Mouse (Mus musculus): ENCODE results near the gene Rps25. TPM values are rescaled to one million over a fixed set of nuclear protein-coding genes. Genes with fewer than 3 reads are reported as not detected.
"Not testable (repeated sequence)": the region's sequence is repeated elsewhere in the genome, so short reads cannot be mapped to it uniquely, and the experiment has no call there.

The Rps25 gene
- polyA plus RNA-seq, 1 experiment from 2014 or later: 1,444 TPM

GRCm38 (mm10) chr9:44444402-44445025, 37.6 kb downstream of the Rps25 start:
- H3K27ac ChIP-seq (ENCODE audit: low read length); ATAC-seq (ENCODE audit: low FRiP score, low TSS enrichment); H3K36me3 ChIP-seq (ENCODE audit: insufficient read depth, low read length); H3K9me3 ChIP-seq (ENCODE audit: low read length); H3K4me2 ChIP-seq (replicated peaks; ENCODE audit: low read depth, low read length); H3K9ac ChIP-seq (replicated peaks; ENCODE audit: low read length); H3K4me1 ChIP-seq (ENCODE audit: insufficient read depth, low read length); H3K27me3 ChIP-seq (ENCODE audit: insufficient read depth, low read length); H3K4me3 ChIP-seq (ENCODE audit: low read length): not testable (repeated sequence)
- 85% methylated on average over 7 of the region's 7 CpGs for WGBS

DNA sequence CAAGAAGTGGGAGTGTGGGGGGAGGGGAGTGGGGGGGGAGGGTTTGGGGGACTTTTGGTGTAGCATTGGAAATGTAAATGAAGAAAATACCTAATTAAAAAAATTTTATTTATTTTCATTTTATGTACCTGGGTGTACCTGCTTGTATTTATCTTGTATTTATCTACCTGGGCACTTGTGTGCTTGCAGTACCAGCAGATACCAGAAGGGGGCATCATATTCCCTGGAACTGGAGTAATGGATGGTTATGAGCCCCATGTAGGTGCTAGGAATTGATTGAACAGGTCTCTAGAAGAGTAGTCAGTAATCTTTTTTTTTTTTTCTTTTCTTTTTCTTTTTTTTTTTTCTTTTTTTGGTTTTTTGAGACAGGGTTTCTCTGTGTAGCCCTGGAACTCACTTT, 43.4 kb downstream of the Rps25 start:
- no peak for ATAC-seq (ENCODE audit: low FRiP score, low TSS enrichment)
- H3K4me1 ChIP-seq (ENCODE audit: insufficient read depth, low read length): no peaks in the 10 kb centered on the region
- H3K27me3 ChIP-seq (ENCODE audit: insufficient read depth, low read length): peaks cover 8% of the 10 kb centered on the region; the same call in 1 of the 2 replicates
- H3K9ac ChIP-seq (replicated peaks; ENCODE audit: low read length): no peak overlapping the region
- H3K9me3 ChIP-seq (ENCODE audit: low read length): no peaks in the 10 kb centered on the region
- no peaks in the 10 kb centered on the region for H3K36me3 ChIP-seq (ENCODE audit: insufficient read depth, low read length)
- no peak overlapping the region for H3K4me2 ChIP-seq (replicated peaks; ENCODE audit: low read depth, low read length)
- H3K4me3 ChIP-seq (ENCODE audit: low read length): no peak overlapping the region
- no peak overlapping the region for H3K27ac ChIP-seq (ENCODE audit: low read length)

- 6% methylated on average over 14 of the region's 14 CpGs for WGBS
- H3K27ac ChIP-seq (ENCODE audit: low read length): no peak overlapping the region
- H3K4me2 ChIP-seq (replicated peaks; ENCODE audit: low read depth, low read length): peak overlapping the region; percentile 37
- H3K9ac ChIP-seq (replicated peaks; ENCODE audit: low read length): 0 out of 2 replicates have a peak overlapping the region, but pooled peaks have one; percentile 20
- 0 out of 2 replicates have a peak, but pooled peaks cover 2% of the 10 kb centered on the region for H3K4me1 ChIP-seq (ENCODE audit: insufficient read depth, low read length)
- no peaks in the 10 kb centered on the region for H3K9me3 ChIP-seq (ENCODE audit: low read length)
- no peak overlapping the region; the same call in 1 of the 2 replicates for H3K4me3 ChIP-seq (ENCODE audit: low read length)
- no peaks in the 10 kb centered on the region for H3K36me3 ChIP-seq (ENCODE audit: insufficient read depth, low read length)
- H3K27me3 ChIP-seq (ENCODE audit: insufficient read depth, low read length): peaks cover 12% of the 10 kb centered on the region; the same call in 1 of the 2 replicates
- ATAC-seq (ENCODE audit: low FRiP score, low TSS enrichment): peak; percentile 91
Observed at GRCm38 (mm10) chr9:44454132-44454890, 47.4 kb downstream of the Rps25 start.

DNA sequence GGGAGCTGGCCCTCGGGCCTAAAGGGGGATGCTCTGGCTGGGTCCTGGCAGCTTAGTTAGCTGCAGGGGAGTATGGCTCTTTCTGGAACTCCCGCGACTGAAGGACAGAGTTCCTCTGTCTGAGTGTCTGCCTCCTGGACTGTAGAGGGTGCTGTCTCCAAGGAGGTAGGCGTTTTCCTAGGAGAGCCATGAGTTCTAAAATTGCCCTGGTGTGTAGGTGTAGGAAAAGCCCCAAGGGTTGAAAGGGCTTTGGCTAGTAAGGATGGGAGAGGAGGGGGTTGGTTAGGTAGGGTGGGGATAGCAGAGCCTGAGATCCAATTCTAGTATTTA, 47.9 kb downstream of the Rps25 start, which contains the start of gene Upk2:
TSS of gene Upk2 (minus strand) at position 86 of the 330 bp plus-strand sequence.
- peak; percentile 25; the same call in 1 of the 2 replicates for ATAC-seq (ENCODE audit: low FRiP score, low TSS enrichment)
- 0 out of 2 replicates have a peak within 1 kb of the TSS, but pooled peaks have one; percentile 20 for H3K9ac ChIP-seq (replicated peaks; ENCODE audit: low read length)
- H3K4me3 ChIP-seq (ENCODE audit: low read length): no peak within 1 kb of the TSS; the same call in 1 of the 2 replicates
- WGBS: 32% methylated on average over 4 of the region's 4 CpGs
- H3K4me2 ChIP-seq (replicated peaks; ENCODE audit: low read depth, low read length): peak within 1 kb of the TSS; percentile 37
- H3K4me1 ChIP-seq (ENCODE audit: insufficient read depth, low read length): 0 out of 2 replicates have a peak, but pooled peaks cover 2% of the 10 kb centered on the region
- peaks cover 12% of the 10 kb centered on the region; the same call in 1 of the 2 replicates for H3K27me3 ChIP-seq (ENCODE audit: insufficient read depth, low read length)
- no peaks in the 10 kb centered on the region for H3K9me3 ChIP-seq (ENCODE audit: low read length)
- no peaks in the 10 kb centered on the region for H3K36me3 ChIP-seq (ENCODE audit: insufficient read depth, low read length)
- no peak within 1 kb of the TSS for H3K27ac ChIP-seq (ENCODE audit: low read length)

DNA sequence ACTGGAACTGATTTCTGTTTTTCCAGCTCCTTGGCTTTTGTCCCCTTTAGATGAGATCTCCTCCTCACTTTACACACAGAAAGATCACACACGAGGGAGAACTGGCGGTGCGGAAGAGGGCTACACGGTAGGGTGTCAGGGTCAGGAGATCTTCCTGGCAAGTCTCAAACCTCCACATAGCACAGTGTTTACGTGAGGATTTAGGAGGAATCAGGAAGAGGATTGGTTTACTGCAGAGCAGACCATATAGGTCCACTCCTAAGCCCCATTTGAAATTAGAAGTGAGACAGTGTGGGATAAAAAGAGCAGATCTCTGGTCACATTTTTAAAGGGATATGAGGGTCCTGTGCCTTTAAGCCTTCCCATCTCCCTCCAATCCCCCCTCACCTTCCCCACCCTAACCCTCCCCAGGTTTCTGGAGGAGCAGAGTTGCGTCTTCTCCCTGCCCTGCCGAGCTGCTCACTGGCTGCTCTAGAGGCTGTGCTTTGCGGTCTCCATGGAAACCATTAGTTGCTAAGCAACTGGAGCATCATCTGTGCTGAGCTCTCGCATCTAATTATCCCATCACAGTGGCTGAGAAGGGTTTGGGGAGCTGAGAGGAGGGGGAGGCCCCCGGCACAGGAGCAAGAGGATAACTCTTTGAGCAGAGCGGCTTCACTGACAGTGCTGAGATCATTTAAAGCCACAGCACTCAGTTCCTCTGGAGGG, 50.2 kb downstream of the Rps25 start:
- Histone ChIP-seq H3K9me3 (ENCODE audit: low read length) (no peaks in the 10 kb centered on the region), H3K4me3 (ENCODE audit: low read length) (no peak overlapping the region), H3K4me2 (replicated peaks; ENCODE audit: low read depth, low read length) (no peak overlapping the region), H3K9ac (replicated peaks; ENCODE audit: low read length) (no peak overlapping the region), H3K27ac (ENCODE audit: low read length) (no peak overlapping the region), H3K27me3 (ENCODE audit: insufficient read depth, low read length) (peaks cover 12% of the 10 kb centered on the region; the same call in 1 of the 2 replicates), H3K4me1 (ENCODE audit: insufficient read depth, low read length) (0 out of 2 replicates have a peak, but pooled peaks cover 2% of the 10 kb centered on the region), H3K36me3 (ENCODE audit: insufficient read depth, low read length) (no peaks in the 10 kb centered on the region)
- WGBS: 7% methylated on average over 11 of the region's 11 CpGs
- ATAC-seq (ENCODE audit: low FRiP score, low TSS enrichment): no peak

Small RNA genes lying within 50 kb of the gene (microRNA-seq; reads per million reads assigned to microRNA genes)
- gene Mir7085: not detected

Other genes with a start within 250 kb of the Rps25 start
- 17.6 and 24.0 TPM in 2 replicates for gene Cbl, start 173.1 kb upstream of the Rps25 start, polyA plus RNA-seq (2015; fragmentation: Nextera tagmentation; extraction: Ambion mirVana)
- not detected in 2 replicates for gene Ccdc153, start 166.5 kb upstream of the Rps25 start, polyA plus RNA-seq (2015; fragmentation: Nextera tagmentation; extraction: Ambion mirVana)
- gene Pdzd3, start 155.7 kb upstream of the Rps25 start, polyA plus RNA-seq (2015; fragmentation: Nextera tagmentation; extraction: Ambion mirVana): 13.3 and 14.1 TPM in 2 replicates
- gene Nlrx1, start 138.5 kb upstream of the Rps25 start, polyA plus RNA-seq (2015; fragmentation: Nextera tagmentation; extraction: Ambion mirVana): 6.6 and 7.9 TPM in 2 replicates
- 2.8 TPM in 2 replicates for gene Abcg4, start 118.5 kb upstream of the Rps25 start, polyA plus RNA-seq (2015; fragmentation: Nextera tagmentation; extraction: Ambion mirVana)
- gene Hinfp, start 101.5 kb upstream of the Rps25 start, polyA plus RNA-seq (2015; fragmentation: Nextera tagmentation; extraction: Ambion mirVana): 27.2 and 31.1 TPM in 2 replicates
- 11.6 and 14.3 TPM in 2 replicates for gene C2cd2l, start 86.9 kb upstream of the Rps25 start, polyA plus RNA-seq (2015; fragmentation: Nextera tagmentation; extraction: Ambion mirVana)
- gene Dpagt1, start 81.1 kb upstream of the Rps25 start, polyA plus RNA-seq (2015; fragmentation: Nextera tagmentation; extraction: Ambion mirVana): 45.4 and 53.9 TPM in 2 replicates
- gene H2afx, start 72.4 kb upstream of the Rps25 start, polyA plus RNA-seq (2015; fragmentation: Nextera tagmentation; extraction: Ambion mirVana): 353 and 432 TPM in 2 replicates
- gene Hmbs, start 62.9 kb upstream of the Rps25 start, polyA plus RNA-seq (2015; fragmentation: Nextera tagmentation; extraction: Ambion mirVana): 133 and 137 TPM in 2 replicates
- gene Vps11, start 45.5 kb upstream of the Rps25 start, polyA plus RNA-seq (2015; fragmentation: Nextera tagmentation; extraction: Ambion mirVana): 38.5 and 40.0 TPM in 2 replicates
- gene Hyou1, start 27.6 kb upstream of the Rps25 start, polyA plus RNA-seq (2015; fragmentation: Nextera tagmentation; extraction: Ambion mirVana): 48.0 and 51.2 TPM in 2 replicates
- 67.3 and 74.4 TPM in 2 replicates for gene Slc37a4, start 10.3 kb upstream of the Rps25 start, polyA plus RNA-seq (2015; fragmentation: Nextera tagmentation; extraction: Ambion mirVana)
- 138 TPM in 2 replicates for gene Trappc4, start 461 bp downstream of the Rps25 start, polyA plus RNA-seq (2015; fragmentation: Nextera tagmentation; extraction: Ambion mirVana)
- 26.0 and 31.6 TPM in 2 replicates for gene Ccdc84, start 11.4 kb downstream of the Rps25 start, polyA plus RNA-seq (2015; fragmentation: Nextera tagmentation; extraction: Ambion mirVana)
- gene Foxr1, start 34.0 kb downstream of the Rps25 start, polyA plus RNA-seq (2015; fragmentation: Nextera tagmentation; extraction: Ambion mirVana): not detected in 2 replicates
- gene Upk2, start 47.8 kb downstream of the Rps25 start, polyA plus RNA-seq (2015; fragmentation: Nextera tagmentation; extraction: Ambion mirVana): 3.4 and 7.6 TPM in 2 replicates
- gene Bcl9l, start 75.7 kb downstream of the Rps25 start, polyA plus RNA-seq (2015; fragmentation: Nextera tagmentation; extraction: Ambion mirVana): 11.3 and 12.4 TPM in 2 replicates
- 0.11 TPM in 1 of 2 replicates, not detected in the other for gene Cxcr5, start 154.7 kb downstream of the Rps25 start, polyA plus RNA-seq (2015; fragmentation: Nextera tagmentation; extraction: Ambion mirVana)
- gene Ddx6, start 197.8 kb downstream of the Rps25 start, polyA plus RNA-seq (2015; fragmentation: Nextera tagmentation; extraction: Ambion mirVana): 11.2 and 13.9 TPM in 2 replicates